Mouse (Mus musculus) gastrocnemius, postnatal 4 days (tissue): ENCODE measurements around the gene Iars2. TPM values are rescaled to one million over a fixed set of nuclear protein-coding genes. Genes with fewer than 3 reads are reported as not detected.

Experiments
- DNase-seq, 2 experiments: peaks; one replicate each; pipeline ENCODE4 v3.0.0; 2021 to 2022; ENCODE audit warnings: low spot score in 2 of 2, mixed read lengths in 2 of 2
- long read RNA-seq, 2 experiments: library from polyadenylated mRNA; stranded (forward); transcript quantifications; one replicate each; pipeline ENCODE4 v2.0.0; 2021
- total RNA-seq, 2 experiments: library from RNA; stranded (reverse); gene quantifications; 2 replicates each; pipeline ENCODE4 v1.2.3; 2021

Iars2 gene
- 10 to 100 TPM; 49.3 to 52.6 TPM for total RNA-seq
- long read RNA-seq, experiment 1, full-length matches to known transcripts = 57 of 66 reads
- long read RNA-seq, experiment 1, partial matches to known transcripts = 8 of 66 reads
- long read RNA-seq, experiment 1, other reads (novel, unspliced or antisense) = 1 of 66 reads
- long read RNA-seq, experiment 2, full-length matches to known transcripts = 62 of 78 reads
- long read RNA-seq, experiment 2, partial matches to known transcripts = 12 of 78 reads
- long read RNA-seq, experiment 2, other reads (novel, unspliced or antisense) = 4 of 78 reads

GRCm38 (mm10) chr1:185328721-185329610 is at the start of gene Iars2:
Iars2 (minus strand) TSS chr1:185329396.
- peak; percentile 84 to 91 for DNase-seq

- DNase-seq = no peak
Observed at GRCm38 (mm10) chr1:185377429-185377828, 48.2 kb upstream of the Iars2 start.

- no peak for DNase-seq
Observed at GRCm38 (mm10) chr1:185376390-185376789, 47.2 kb upstream of the Iars2 start.

GRCm38 (mm10) chr1:185369979-185370378 is 40.8 kb upstream of the Iars2 start:
- no peak for DNase-seq

GRCm38 (mm10) chr1:185367383-185367782 is 38.2 kb upstream of the Iars2 start:
- no peak for DNase-seq

GRCm38 (mm10) chr1:185364183-185364540 is 35.0 kb upstream of the Iars2 start:
- DNase-seq = no peak

- peak in 1 of 2 experiments; percentile 51 for DNase-seq
Observed at GRCm38 (mm10) chr1:185363526-185364182, 34.5 kb upstream of the Iars2 start.

GRCm38 (mm10) chr1:185362677-185363520 is 33.7 kb upstream of the Iars2 start, which contains the start of gene Eprs:
Eprs (plus strand) TSS chr1:185363044.
- DNase-seq = peak; percentile 95 to 99

- DNase-seq = no peak
Observed at GRCm38 (mm10) chr1:185358211-185358610, 29.0 kb upstream of the Iars2 start.

GRCm38 (mm10) chr1:185356246-185356645 is 27.1 kb upstream of the Iars2 start:
- no peak for DNase-seq

- no peak for DNase-seq
Observed at GRCm38 (mm10) chr1:185354731-185355130, 25.5 kb upstream of the Iars2 start.

GRCm38 (mm10) chr1:185353351-185353750 is 24.2 kb upstream of the Iars2 start:
- DNase-seq = no peak

GRCm38 (mm10) chr1:185352151-185352550 is 23.0 kb upstream of the Iars2 start:
- DNase-seq = no peak

GRCm38 (mm10) chr1:185350611-185351010 is 21.4 kb upstream of the Iars2 start:
- no peak for DNase-seq

- no peak for DNase-seq
Observed at GRCm38 (mm10) chr1:185349741-185350140, 20.5 kb upstream of the Iars2 start.

GRCm38 (mm10) chr1:185346188-185346587 is 17.0 kb upstream of the Iars2 start:
- no peak for DNase-seq

GRCm38 (mm10) chr1:185343422-185343821 is 14.2 kb upstream of the Iars2 start:
- no peak for DNase-seq

- no peak for DNase-seq
Observed at GRCm38 (mm10) chr1:185342441-185342840, 13.2 kb upstream of the Iars2 start.

GRCm38 (mm10) chr1:185336535-185336934 is 7.3 kb upstream of the Iars2 start:
- DNase-seq = no peak

- no peak for DNase-seq
Observed at GRCm38 (mm10) chr1:185335231-185335765, 6.1 kb upstream of the Iars2 start.

- no peak for DNase-seq
Observed at GRCm38 (mm10) chr1:185334136-185334535, 4.9 kb upstream of the Iars2 start.
